Mouse (Mus musculus): ENCODE measurements at regions not wholly inside any gene's neighbourhood (a gene's known extent, or its start where the extent isn't known, plus 50 kb on each side); places are given as distances from the start of the nearest gene placed in this dataset.

DNA sequence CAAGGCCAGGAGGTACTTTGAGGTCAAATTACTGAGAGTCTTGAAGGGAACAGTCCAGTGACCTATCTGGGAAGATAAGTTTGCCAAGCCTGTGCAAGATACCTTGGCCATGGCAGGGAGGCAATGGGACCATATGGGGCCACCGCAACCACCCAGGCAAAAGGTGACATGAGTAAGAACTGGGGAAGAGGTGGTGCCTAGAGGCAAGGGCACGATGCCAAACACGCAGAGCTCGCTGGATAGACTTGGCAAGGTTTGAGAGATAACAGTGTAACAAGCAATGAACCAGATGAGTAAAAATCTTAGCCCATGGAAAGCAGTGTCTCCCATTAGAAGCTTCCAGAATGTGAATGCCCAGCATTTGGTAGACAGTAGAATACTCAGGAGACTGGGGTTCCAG lies 128.1 kb downstream of the Dhx15 start:
- H3K4me3 ChIP-seq (ENCODE audit: control insufficient read depth, low read depth, low read length), result no peak overlapping the region

DNA sequence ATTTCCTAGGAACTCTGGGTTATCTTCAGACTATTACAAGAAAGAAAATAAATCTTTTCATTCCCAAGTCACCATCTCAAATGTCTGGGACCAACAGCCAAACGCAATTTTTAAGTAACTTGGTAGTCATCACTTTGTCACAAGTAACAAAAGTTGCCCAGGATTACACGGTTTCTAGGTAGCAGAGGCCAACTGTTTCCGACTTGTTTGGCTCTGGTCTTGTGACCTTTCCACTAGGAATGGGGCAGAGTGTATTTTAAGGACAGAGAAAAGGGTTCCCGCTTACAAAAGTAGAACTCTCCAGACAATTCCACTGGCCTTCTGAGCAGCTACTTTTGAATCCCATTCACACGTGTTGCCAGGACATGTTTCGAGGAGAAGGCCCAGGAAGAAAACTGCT lies 129.1 kb downstream of the Dhx15 start:
- TF ChIP-seq POLR2A (IDR thresholded peaks at IDR 0.05; ENCODE audit: control insufficient read depth, low read depth, low read length) (no peak), CTCF (IDR thresholded peaks at IDR 0.05; ENCODE audit: control insufficient read depth, insufficient read depth, insufficient replicate concordance, low read depth, low read length) (no peak)
- no peak overlapping the region for H3K4me3 ChIP-seq (ENCODE audit: control insufficient read depth, low read depth, low read length)
- H3K4me1 ChIP-seq (ENCODE audit: control insufficient read depth, insufficient read depth, low read length), result peaks cover 5% of the 10 kb centered on the region
- no peaks in the 10 kb centered on the region for H3K36me3 ChIP-seq (ENCODE audit: control insufficient read depth, insufficient read depth, low read length)
- no peak overlapping the region for H3K27ac ChIP-seq (ENCODE audit: control insufficient read depth, insufficient read depth, low read depth, low read length)
- H3K27me3 ChIP-seq (ENCODE audit: control insufficient read depth, insufficient read depth, low read length), result no peaks in the 10 kb centered on the region

More for the DNA sequence above, 128.1 kb downstream of the Dhx15 start:
- Histone ChIP-seq H3K4me1 (ENCODE audit: control insufficient read depth, insufficient read depth, low read length) (peaks cover 5% of the 10 kb centered on the region), H3K36me3 (ENCODE audit: control insufficient read depth, insufficient read depth, low read length) (no peaks in the 10 kb centered on the region), H3K27ac (ENCODE audit: control insufficient read depth, insufficient read depth, low read depth, low read length) (no peak overlapping the region), H3K27me3 (ENCODE audit: control insufficient read depth, insufficient read depth, low read length) (no peaks in the 10 kb centered on the region)
- TF ChIP-seq CTCF (IDR thresholded peaks at IDR 0.05; ENCODE audit: control insufficient read depth, insufficient read depth, insufficient replicate concordance, low read depth, low read length) (no peak), POLR2A (IDR thresholded peaks at IDR 0.05; ENCODE audit: control insufficient read depth, low read depth, low read length) (no peak)

DNA sequence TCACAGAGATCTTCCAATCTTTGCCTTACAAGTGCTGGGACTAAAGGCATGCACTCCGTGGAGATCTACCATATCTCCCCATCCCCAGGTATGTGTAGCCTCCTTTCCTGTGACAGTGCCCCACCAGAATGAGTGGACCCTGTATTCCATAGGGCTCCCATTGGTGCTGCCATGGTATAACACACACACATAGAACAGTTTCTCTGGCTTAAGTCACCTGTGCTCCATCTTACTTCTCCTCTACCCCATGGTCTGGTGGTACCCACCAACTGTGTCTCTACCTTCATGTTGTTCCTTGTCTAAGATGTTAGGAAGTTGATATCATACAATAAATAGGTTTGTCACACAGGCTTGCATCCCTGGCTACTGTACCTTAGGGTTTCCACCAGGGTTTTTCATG lies 133.1 kb downstream of the Dhx15 start:
- Histone ChIP-seq H3K27ac (ENCODE audit: control insufficient read depth, insufficient read depth, low read depth, low read length) (no peak overlapping the region), H3K4me3 (ENCODE audit: control insufficient read depth, low read depth, low read length) (no peak overlapping the region), H3K36me3 (ENCODE audit: control insufficient read depth, insufficient read depth, low read length) (no peaks in the 10 kb centered on the region), H3K27me3 (ENCODE audit: control insufficient read depth, insufficient read depth, low read length) (no peaks in the 10 kb centered on the region), H3K4me1 (ENCODE audit: control insufficient read depth, insufficient read depth, low read length) (peaks cover 2% of the 10 kb centered on the region; the same call in 1 of the 2 replicates)
- TF ChIP-seq CTCF (IDR thresholded peaks at IDR 0.05; ENCODE audit: control insufficient read depth, insufficient read depth, insufficient replicate concordance, low read depth, low read length) (no peak), POLR2A (IDR thresholded peaks at IDR 0.05; ENCODE audit: control insufficient read depth, low read depth, low read length) (no peak)

- TF ChIP-seq POLR2A (IDR thresholded peaks at IDR 0.05; ENCODE audit: control insufficient read depth, low read depth, low read length), result no peak
- TF ChIP-seq CTCF (IDR thresholded peaks at IDR 0.05; ENCODE audit: control insufficient read depth, insufficient read depth, insufficient replicate concordance, low read depth, low read length), result no peak
- no peaks in the 10 kb centered on the region for H3K4me1 ChIP-seq (ENCODE audit: control insufficient read depth, insufficient read depth, low read length)
- no peak overlapping the region for H3K4me3 ChIP-seq (ENCODE audit: control insufficient read depth, low read depth, low read length)
- no peaks in the 10 kb centered on the region for H3K36me3 ChIP-seq (ENCODE audit: control insufficient read depth, insufficient read depth, low read length)
- no peak overlapping the region for H3K27ac ChIP-seq (ENCODE audit: control insufficient read depth, insufficient read depth, low read depth, low read length)
- no peaks in the 10 kb centered on the region for H3K27me3 ChIP-seq (ENCODE audit: control insufficient read depth, insufficient read depth, low read length)
Observed at GRCm38 (mm10) chr5:52052072-52052465, 138.2 kb downstream of the Dhx15 start.

GRCm38 (mm10) chr5:52051383-52052071 lies 138.8 kb downstream of the Dhx15 start:
- TF ChIP-seq CTCF (IDR thresholded peaks at IDR 0.05; ENCODE audit: control insufficient read depth, insufficient read depth, insufficient replicate concordance, low read depth, low read length), result no peak
- no peak for TF ChIP-seq POLR2A (IDR thresholded peaks at IDR 0.05; ENCODE audit: control insufficient read depth, low read depth, low read length)
- H3K36me3 ChIP-seq (ENCODE audit: control insufficient read depth, insufficient read depth, low read length), result no peaks in the 10 kb centered on the region
- no peak overlapping the region for H3K27ac ChIP-seq (ENCODE audit: control insufficient read depth, insufficient read depth, low read depth, low read length)
- no peaks in the 10 kb centered on the region for H3K4me1 ChIP-seq (ENCODE audit: control insufficient read depth, insufficient read depth, low read length)
- no peak overlapping the region for H3K4me3 ChIP-seq (ENCODE audit: control insufficient read depth, low read depth, low read length)
- no peaks in the 10 kb centered on the region for H3K27me3 ChIP-seq (ENCODE audit: control insufficient read depth, insufficient read depth, low read length)

DNA sequence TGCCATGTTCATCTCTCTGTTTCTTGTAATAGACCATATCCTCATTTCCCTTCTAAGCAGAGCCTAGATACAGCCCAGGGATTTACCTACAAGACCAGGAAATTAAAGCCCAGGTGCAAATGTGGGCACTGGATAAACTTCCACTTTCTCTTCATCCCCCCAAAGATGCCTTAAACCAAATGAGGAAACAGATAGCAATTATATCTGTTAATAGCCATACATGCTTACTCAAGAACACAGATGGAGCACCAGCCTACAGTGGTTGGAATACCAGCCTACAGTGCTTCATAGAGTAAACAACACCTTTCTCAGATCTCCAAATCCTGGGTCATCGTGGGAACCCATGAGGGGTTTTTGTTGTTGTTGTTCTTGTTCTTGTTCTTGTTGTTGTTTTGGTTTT lies 141.5 kb downstream of the Dhx15 start:
- Histone ChIP-seq H3K27ac (ENCODE audit: control insufficient read depth, insufficient read depth, low read depth, low read length) (no peak overlapping the region), H3K36me3 (ENCODE audit: control insufficient read depth, insufficient read depth, low read length) (no peaks in the 10 kb centered on the region), H3K4me3 (ENCODE audit: control insufficient read depth, low read depth, low read length) (no peak overlapping the region), H3K27me3 (ENCODE audit: control insufficient read depth, insufficient read depth, low read length) (no peaks in the 10 kb centered on the region), H3K4me1 (ENCODE audit: control insufficient read depth, insufficient read depth, low read length) (no peaks in the 10 kb centered on the region)
- TF ChIP-seq CTCF (IDR thresholded peaks at IDR 0.05; ENCODE audit: control insufficient read depth, insufficient read depth, insufficient replicate concordance, low read depth, low read length) (no peak), POLR2A (IDR thresholded peaks at IDR 0.05; ENCODE audit: control insufficient read depth, low read depth, low read length) (no peak)

DNA sequence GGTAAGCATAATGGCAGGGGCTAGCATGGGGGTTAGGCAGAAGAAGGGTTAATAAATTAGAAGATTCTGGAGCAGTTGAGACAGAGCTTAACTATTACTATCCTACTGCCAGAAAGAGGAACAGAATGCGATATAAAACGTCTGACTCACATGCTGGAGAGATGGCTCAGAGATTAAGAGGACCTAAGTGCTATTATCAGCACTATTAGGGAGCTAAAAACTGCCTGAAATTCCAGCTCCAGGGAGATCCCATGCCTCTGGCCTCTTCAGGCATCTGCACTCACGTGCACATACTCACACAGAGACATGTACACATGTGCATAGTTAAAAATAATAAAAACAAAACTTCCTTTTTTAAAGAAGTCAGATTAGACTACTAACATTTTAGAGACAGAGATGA lies 143.6 kb downstream of the Dhx15 start:
- TF ChIP-seq CTCF (IDR thresholded peaks at IDR 0.05; ENCODE audit: control insufficient read depth, insufficient read depth, insufficient replicate concordance, low read depth, low read length) (no peak), POLR2A (IDR thresholded peaks at IDR 0.05; ENCODE audit: control insufficient read depth, low read depth, low read length) (no peak)
- no peak overlapping the region for H3K4me3 ChIP-seq (ENCODE audit: control insufficient read depth, low read depth, low read length)
- no peaks in the 10 kb centered on the region for H3K27me3 ChIP-seq (ENCODE audit: control insufficient read depth, insufficient read depth, low read length)
- no peaks in the 10 kb centered on the region for H3K4me1 ChIP-seq (ENCODE audit: control insufficient read depth, insufficient read depth, low read length)
- H3K36me3 ChIP-seq (ENCODE audit: control insufficient read depth, insufficient read depth, low read length), result no peaks in the 10 kb centered on the region
- no peak overlapping the region for H3K27ac ChIP-seq (ENCODE audit: control insufficient read depth, insufficient read depth, low read depth, low read length)
